Mouse (Mus musculus): ENCODE measurements around the gene Rnf25.

The Rnf25 gene

Small RNAs within 50 kb of the gene (microRNA-seq; reads per million reads assigned to microRNA genes)
- 0 reads per million in 2 experiments for gene Gm25035

Measured in adrenal gland (tissue).